Mouse (Mus musculus): ENCODE results near the gene Atad5.
"Not testable (repeated sequence)": the region's sequence is repeated elsewhere in the genome, so short reads cannot be mapped to it uniquely, and the experiment has no call there.

Atad5 gene

GRCm38 (mm10) chr11:80081786-80082319, 7.3 kb upstream of the Atad5 start:
- DNase-seq, result no peak

GRCm38 (mm10) chr11:80085356-80086055, 3.7 kb upstream of the Atad5 start:
- DNase-seq, result no peak

GRCm38 (mm10) chr11:80086844-80087243, 2.4 kb upstream of the Atad5 start:
- DNase-seq, result peak; percentile 83

GRCm38 (mm10) chr11:80089817-80090214, 616 bp downstream of the Atad5 start:
- DNase-seq, result no peak

- DNase-seq, result no peak
Measured at GRCm38 (mm10) chr11:80090555-80091164, 1.5 kb downstream of the Atad5 start.

- no peak for DNase-seq
Measured at GRCm38 (mm10) chr11:80098444-80099056, 9.3 kb downstream of the Atad5 start.

- no peak for DNase-seq
Measured at GRCm38 (mm10) chr11:80101298-80101697, 12.1 kb downstream of the Atad5 start.

GRCm38 (mm10) chr11:80104407-80104806, 15.2 kb downstream of the Atad5 start:
- DNase-seq, result no peak

GRCm38 (mm10) chr11:80116411-80116810, 27.2 kb downstream of the Atad5 start:
- DNase-seq, result no peak

- DNase-seq, result no peak
Measured at GRCm38 (mm10) chr11:80132050-80132449, 42.9 kb downstream of the Atad5 start.

GRCm38 (mm10) chr11:80134744-80135143, 45.5 kb downstream of the Atad5 start:
- DNase-seq, result no peak

GRCm38 (mm10) chr11:80135954-80136683, 46.9 kb downstream of the Atad5 start:
- no peak for DNase-seq

GRCm38 (mm10) chr11:80136786-80137185, 47.6 kb downstream of the Atad5 start:
- DNase-seq, result no peak

- DNase-seq, result no peak
Measured at GRCm38 (mm10) chr11:80137773-80138172, 48.6 kb downstream of the Atad5 start.

- peak; percentile 83 for DNase-seq
Measured at GRCm38 (mm10) chr11:80141825-80142521, 52.8 kb downstream of the Atad5 start, which contains the start of gene Tefm. TSS of gene Tefm (minus strand) at chr11:80142175.

GRCm38 (mm10) chr11:80142872-80143271, 53.7 kb downstream of the Atad5 start:
- DNase-seq, result no peak

GRCm38 (mm10) chr11:80145787-80146275, 56.6 kb downstream of the Atad5 start:
- DNase-seq, result no peak

- no peak for DNase-seq
Measured at GRCm38 (mm10) chr11:80147748-80148147, 58.5 kb downstream of the Atad5 start.

GRCm38 (mm10) chr11:80148313-80148712, 59.1 kb downstream of the Atad5 start:
- DNase-seq, result no peak

- DNase-seq, result not testable (repeated sequence)
Measured at GRCm38 (mm10) chr11:80148974-80149373, 59.8 kb downstream of the Atad5 start.

GRCm38 (mm10) chr11:80149412-80150023, 60.3 kb downstream of the Atad5 start:
- no peak for DNase-seq

- no peak for DNase-seq
Measured at GRCm38 (mm10) chr11:80150566-80150965, 61.4 kb downstream of the Atad5 start.

All from right cerebral cortex, postnatal 4 days (tissue).